Mouse (Mus musculus) heart, embryonic 13.5 days (tissue): ENCODE results near the gene Esrra. TPM values are rescaled to one million over a fixed set of nuclear protein-coding genes. Genes with fewer than 3 reads are reported as not detected.

ENCODE experiments used
- ATAC-seq: fragments of 200-750 bp; cut with Nextera tagmentation; 2 replicates; pipeline ENCODE4 v1.8.0; 2017; ENCODE audit warnings: moderate TSS enrichment; ENCODE audit not compliant: insufficient number of reproducible peaks, low FRiP score, low TSS enrichment; ENCODE audit errors: extremely low read depth
- H3K27ac ChIP-seq: fragments of 300-500 bp; sonication (generic); replicated peaks from 2 replicates; pipeline ENCODE4 v1.5.1; 2015; ENCODE audit warnings: moderate library complexity, mild to moderate bottlenecking, inconsistent platforms
- H3K27me3 ChIP-seq: fragments of 300-500 bp; sonication (generic); replicated peaks from 2 replicates; pipeline ENCODE4 v1.6.1; 2015; ENCODE audit warnings: mild to moderate bottlenecking, inconsistent platforms
- H3K36me3 ChIP-seq: fragments of 300-500 bp; sonication (generic); 2 replicates; pipeline ENCODE4 v1.6.1; 2015; ENCODE audit warnings: mild to moderate bottlenecking, inconsistent platforms
- H3K4me1 ChIP-seq: fragments of 300-500 bp; sonication (generic); 2 replicates; pipeline ENCODE4 v1.6.1; 2015; ENCODE audit warnings: inconsistent platforms
- H3K4me2 ChIP-seq: fragments of 300-500 bp; sonication (generic); 2 replicates; pipeline ENCODE4 v1.6.1; 2015; ENCODE audit warnings: inconsistent platforms, mild to moderate bottlenecking, moderate library complexity
- H3K4me3 ChIP-seq: fragments of 300-500 bp; sonication (generic); 2 replicates; pipeline ENCODE4 v1.5.1; 2015; ENCODE audit warnings: moderate library complexity, mild to moderate bottlenecking, inconsistent platforms
- H3K9ac ChIP-seq: fragments of 300-500 bp; sonication (generic); 2 replicates; pipeline ENCODE4 v1.6.1; 2015; ENCODE audit warnings: inconsistent platforms, mild to moderate bottlenecking, moderate library complexity
- H3K9me3 ChIP-seq: fragments of 300-500 bp; sonication (generic); 2 replicates; pipeline ENCODE4 v1.6.1; 2016; ENCODE audit warnings: inconsistent platforms
- WGBS: fragments of 180-500 bp; shearing (Covaris S2); methylation state at CpG from one replicate; pipeline ENCODE4 v1.1.7; 2015; ENCODE audit warnings: mixed read lengths; 5-methylcytosine and 5-hydroxymethylcytosine counted together
- microRNA-seq: library from miRNA; unstranded; fragments of <30 nt; microRNA quantifications from one replicate; pipeline ENCODE4, GENCODE M21; 2016
- polyA plus RNA-seq: library from polyadenylated mRNA; unstranded; fragments of >200 nt; fragmentation: Nextera tagmentation; extraction: Ambion mirVana; gene quantifications from 2 replicates; pipeline ENCODE4 v1.2.1, GENCODE M21; 2015

The Esrra gene
- polyA plus RNA-seq, 1 experiment from 2014 or later, result 30.4 TPM

- Histone ChIP-seq H3K27me3 (no peaks in the 10 kb centered on the region), H3K9ac (no peak overlapping the region), H3K27ac (no peak overlapping the region), H3K4me3 (no peak overlapping the region), H3K4me1 (no peaks in the 10 kb centered on the region), H3K9me3 (no peaks in the 10 kb centered on the region), H3K4me2 (no peak overlapping the region), H3K36me3 (no peaks in the 10 kb centered on the region)
- 77% methylated on average over 4 of the region's 4 CpGs for WGBS
- no peak for ATAC-seq
Observed at GRCm38 (mm10) chr19:6877965-6878364, 43.6 kb downstream of the Esrra start.

- ATAC-seq, result no peak
- Histone ChIP-seq H3K4me3 (no peak overlapping the region), H3K27me3 (no peaks in the 10 kb centered on the region), H3K4me1 (no peaks in the 10 kb centered on the region), H3K36me3 (no peaks in the 10 kb centered on the region), H3K4me2 (no peak overlapping the region), H3K27ac (no peak overlapping the region), H3K9me3 (no peaks in the 10 kb centered on the region), H3K9ac (no peak overlapping the region)
Observed at GRCm38 (mm10) chr19:6876799-6877198, 44.8 kb downstream of the Esrra start.

GRCm38 (mm10) chr19:6875834-6876233 lies 45.8 kb downstream of the Esrra start:
- H3K9ac ChIP-seq, result no peak overlapping the region
- WGBS, result 78% methylated on average over 6 of the region's 6 CpGs
- no peaks in the 10 kb centered on the region for H3K4me1 ChIP-seq
- no peaks in the 10 kb centered on the region for H3K27me3 ChIP-seq
- no peak overlapping the region for H3K27ac ChIP-seq
- H3K9me3 ChIP-seq, result no peaks in the 10 kb centered on the region
- no peak for ATAC-seq
- no peak overlapping the region for H3K4me2 ChIP-seq
- H3K36me3 ChIP-seq, result no peaks in the 10 kb centered on the region
- H3K4me3 ChIP-seq, result no peak overlapping the region

- H3K4me2 ChIP-seq, result no peak overlapping the region
- H3K9me3 ChIP-seq, result no peaks in the 10 kb centered on the region
- H3K27me3 ChIP-seq, result no peaks in the 10 kb centered on the region
- ATAC-seq, result no peak
- WGBS, result 62% methylated on average over 1 of the region's 1 CpGs
- H3K4me3 ChIP-seq, result no peak overlapping the region
- 0 out of 2 replicates have a peak, but pooled peaks cover 3% of the 10 kb centered on the region for H3K4me1 ChIP-seq
- H3K36me3 ChIP-seq, result no peaks in the 10 kb centered on the region
- no peak overlapping the region for H3K27ac ChIP-seq
- no peak overlapping the region for H3K9ac ChIP-seq
Observed at GRCm38 (mm10) chr19:6874257-6874656, 47.4 kb downstream of the Esrra start.

- Histone ChIP-seq H3K9me3 (no peaks in the 10 kb centered on the region), H3K9ac (no peak overlapping the region), H3K36me3 (no peaks in the 10 kb centered on the region), H3K27me3 (no peaks in the 10 kb centered on the region), H3K4me1 (0 out of 2 replicates have a peak, but pooled peaks cover 6% of the 10 kb centered on the region), H3K27ac (no peak overlapping the region), H3K4me3 (no peak overlapping the region), H3K4me2 (no peak overlapping the region)
- WGBS, result 64% methylated on average over 3 of the region's 3 CpGs
- no peak for ATAC-seq
Observed at GRCm38 (mm10) chr19:6872701-6873100, 48.9 kb downstream of the Esrra start.

GRCm38 (mm10) chr19:6871574-6872271 lies 49.9 kb downstream of the Esrra start:
- H3K9ac ChIP-seq, result no peak overlapping the region
- H3K4me2 ChIP-seq, result no peak overlapping the region
- H3K4me1 ChIP-seq, result 0 out of 2 replicates have a peak, but pooled peaks cover 6% of the 10 kb centered on the region
- H3K27ac ChIP-seq, result no peak overlapping the region
- H3K27me3 ChIP-seq, result no peaks in the 10 kb centered on the region
- 66% methylated on average over 5 of the region's 5 CpGs for WGBS
- no peaks in the 10 kb centered on the region for H3K9me3 ChIP-seq
- ATAC-seq, result no peak
- no peaks in the 10 kb centered on the region for H3K36me3 ChIP-seq
- no peak overlapping the region for H3K4me3 ChIP-seq

GRCm38 (mm10) chr19:6869355-6869754 lies 52.3 kb downstream of the Esrra start:
- 0 out of 2 replicates have a peak, but pooled peaks cover 6% of the 10 kb centered on the region for H3K4me1 ChIP-seq
- H3K27me3 ChIP-seq, result no peaks in the 10 kb centered on the region
- peak overlapping the region; percentile 65 for H3K4me2 ChIP-seq
- peak overlapping the region; percentile 59 for H3K27ac ChIP-seq
- 8% methylated on average over 5 of the region's 5 CpGs for WGBS
- H3K9ac ChIP-seq, result peak overlapping the region; percentile 42
- no peak for ATAC-seq
- no peaks in the 10 kb centered on the region for H3K36me3 ChIP-seq
- H3K4me3 ChIP-seq, result peak overlapping the region; percentile 42
- H3K9me3 ChIP-seq, result no peaks in the 10 kb centered on the region

GRCm38 (mm10) chr19:6861451-6861850 lies 60.2 kb downstream of the Esrra start:
- no peaks in the 10 kb centered on the region for H3K27me3 ChIP-seq
- no peak overlapping the region for H3K4me2 ChIP-seq
- no peaks in the 10 kb centered on the region for H3K9me3 ChIP-seq
- H3K27ac ChIP-seq, result no peak overlapping the region
- H3K36me3 ChIP-seq, result no peaks in the 10 kb centered on the region
- ATAC-seq, result no peak
- H3K4me1 ChIP-seq, result no peaks in the 10 kb centered on the region
- WGBS, result 85% methylated on average over 4 of the region's 4 CpGs
- H3K9ac ChIP-seq, result no peak overlapping the region
- H3K4me3 ChIP-seq, result no peak overlapping the region

Small RNA genes within 50 kb of the gene (microRNA-seq; reads per million reads assigned to microRNA genes)
- 1.8 reads per million for gene Mir6990

Other genes with a start within 250 kb of the Esrra start
- gene Rps6ka4, start 81.2 kb downstream of the Esrra start, polyA plus RNA-seq, result 14.1 and 15.4 TPM in 2 replicates
- 0.39 and 1.3 TPM in 2 replicates for gene Ccdc88b, start 63.6 kb downstream of the Esrra start, polyA plus RNA-seq
- 79.1 and 93.8 TPM in 2 replicates for gene Trmt112, start 12.1 kb downstream of the Esrra start, polyA plus RNA-seq
- 217 and 232 TPM in 2 replicates for gene Prdx5, start 11.7 kb downstream of the Esrra start, polyA plus RNA-seq
- gene Catsperz, start 3.6 kb upstream of the Esrra start, polyA plus RNA-seq, result 1.7 and 3.6 TPM in 2 replicates
- 0.18 and 0.44 TPM in 2 replicates for gene Kcnk4, start 12.7 kb upstream of the Esrra start, polyA plus RNA-seq
- gene Bad, start 20.0 kb upstream of the Esrra start, polyA plus RNA-seq, result 56.9 and 59.8 TPM in 2 replicates
- 18.6 and 19.6 TPM in 2 replicates for gene Gpr137, start 20.7 kb upstream of the Esrra start, polyA plus RNA-seq
- gene Ppp1r14b, start 53.2 kb upstream of the Esrra start, polyA plus RNA-seq, result 82.3 and 117 TPM in 2 replicates
- gene Plcb3, start 54.7 kb upstream of the Esrra start, polyA plus RNA-seq, result 18.1 and 18.6 TPM in 2 replicates
- gene Fkbp2, start 58.7 kb upstream of the Esrra start, polyA plus RNA-seq, result 80.9 and 98.7 TPM in 2 replicates
- gene Vegfb, start 65.8 kb upstream of the Esrra start, polyA plus RNA-seq, result 125 and 133 TPM in 2 replicates
- gene Dnajc4, start 70.8 kb upstream of the Esrra start, polyA plus RNA-seq, result 33.2 and 35.6 TPM in 2 replicates
- gene Nudt22, start 74.3 kb upstream of the Esrra start, polyA plus RNA-seq, result 23.3 and 26.8 TPM in 2 replicates
- gene Trpt1, start 74.3 kb upstream of the Esrra start, polyA plus RNA-seq, result 15.8 and 16.6 TPM in 2 replicates
- 7.6 and 8.1 TPM in 2 replicates for gene Fermt3, start 97.7 kb upstream of the Esrra start, polyA plus RNA-seq
- gene Stip1, start 118.2 kb upstream of the Esrra start, polyA plus RNA-seq, result 207 and 228 TPM in 2 replicates
- gene Macrod1, start 135.0 kb upstream of the Esrra start, polyA plus RNA-seq, result 32.0 and 32.9 TPM in 2 replicates
- gene Flrt1, start 183.9 kb upstream of the Esrra start, polyA plus RNA-seq, result 1.1 and 1.4 TPM in 2 replicates